Mouse (Mus musculus) embryo, embryonic 10.5 days (tissue): ENCODE results near the gene Ddx19a.
"Not testable (repeated sequence)": the region's sequence is repeated elsewhere in the genome, so short reads cannot be mapped to it uniquely, and the experiment has no call there.

Experiments used
- DNase-seq: peaks from one replicate; pipeline ENCODE4 v3.0.0-alpha.2; 2015; ENCODE audit warnings: low spot score

The Ddx19a gene

DNA sequence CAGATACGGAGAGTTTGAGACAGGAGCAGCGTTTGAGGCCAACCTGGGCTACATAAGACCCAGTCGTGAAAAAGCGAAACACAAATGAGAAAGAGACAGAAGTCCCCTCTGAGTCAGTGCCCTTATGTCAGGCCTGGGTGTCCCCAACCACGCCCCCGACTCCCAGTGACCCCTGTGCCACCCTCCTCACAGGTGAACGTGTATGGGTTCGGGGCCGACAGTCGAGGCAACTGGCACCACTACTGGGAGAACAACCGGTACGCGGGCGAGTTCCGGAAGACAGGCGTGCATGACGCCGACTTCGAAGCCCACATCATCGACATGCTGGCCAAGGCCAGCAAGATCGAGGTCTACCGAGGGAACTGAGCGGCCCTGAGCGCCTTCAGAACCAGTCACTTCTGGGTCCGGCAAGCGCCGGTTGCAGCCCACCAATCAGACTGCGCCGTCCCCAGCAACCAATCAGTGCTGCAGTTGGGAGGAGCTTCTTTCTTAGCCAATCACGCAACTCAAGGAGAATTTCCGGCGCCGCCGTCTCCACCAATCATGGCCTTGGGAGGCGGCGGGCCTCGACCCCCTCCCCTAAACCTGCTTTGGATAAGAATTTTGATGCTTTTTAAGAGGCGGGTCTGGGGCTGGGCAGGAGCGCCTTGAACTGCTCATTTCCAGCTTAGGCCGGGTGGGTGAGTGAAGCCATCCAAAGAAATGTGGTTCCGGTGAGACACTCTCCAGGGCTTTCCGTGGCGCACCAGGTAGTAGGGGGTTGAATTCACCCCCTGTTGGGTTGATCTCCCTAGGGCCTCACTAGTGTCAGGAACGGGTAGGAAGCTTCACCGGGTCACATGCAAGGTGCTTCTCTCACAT is 27.5 kb downstream of the Ddx19a start:
- DNase-seq: peak; percentile 98

DNA sequence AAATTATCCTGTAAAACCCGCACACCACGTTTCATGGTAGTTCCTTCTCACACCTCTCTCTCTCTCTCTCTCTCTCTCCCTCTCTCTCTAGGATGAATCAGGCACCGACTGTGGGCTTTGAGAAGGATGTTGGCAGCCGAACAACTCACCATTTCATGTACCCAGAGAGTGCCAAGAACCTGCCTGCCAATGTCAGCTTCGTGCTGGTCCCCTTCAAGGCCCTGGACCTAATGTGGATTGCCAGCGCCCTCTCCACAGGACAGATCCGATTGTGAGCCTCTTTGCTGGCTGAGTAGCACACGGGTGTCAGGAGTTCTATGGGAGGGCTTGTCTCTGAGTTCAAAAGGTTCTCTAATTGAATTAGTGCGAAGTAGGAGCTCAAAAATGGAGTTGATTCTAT is 30.3 kb downstream of the Ddx19a start:
- DNase-seq: no peak

DNA sequence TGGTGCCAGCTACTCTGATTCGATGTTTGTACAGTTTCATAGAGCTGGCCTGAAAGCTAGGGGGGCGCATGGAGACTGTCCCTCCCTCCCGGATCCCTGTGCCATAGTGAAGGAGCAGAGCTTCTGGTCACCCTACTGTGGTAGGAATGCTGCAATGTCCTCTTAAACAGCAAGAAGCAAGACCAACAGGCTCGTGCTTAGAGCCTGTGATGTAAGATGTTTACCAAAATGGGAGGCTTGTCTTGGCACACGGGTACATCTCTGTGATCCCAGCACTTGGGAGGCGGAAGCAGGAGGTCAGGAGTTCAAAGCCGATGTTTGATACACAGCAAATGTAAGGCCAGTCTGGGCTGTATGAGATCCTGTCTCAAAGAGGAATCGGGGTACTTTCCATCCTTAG is 31.0 kb downstream of the Ddx19a start:
- DNase-seq: no peak

DNA sequence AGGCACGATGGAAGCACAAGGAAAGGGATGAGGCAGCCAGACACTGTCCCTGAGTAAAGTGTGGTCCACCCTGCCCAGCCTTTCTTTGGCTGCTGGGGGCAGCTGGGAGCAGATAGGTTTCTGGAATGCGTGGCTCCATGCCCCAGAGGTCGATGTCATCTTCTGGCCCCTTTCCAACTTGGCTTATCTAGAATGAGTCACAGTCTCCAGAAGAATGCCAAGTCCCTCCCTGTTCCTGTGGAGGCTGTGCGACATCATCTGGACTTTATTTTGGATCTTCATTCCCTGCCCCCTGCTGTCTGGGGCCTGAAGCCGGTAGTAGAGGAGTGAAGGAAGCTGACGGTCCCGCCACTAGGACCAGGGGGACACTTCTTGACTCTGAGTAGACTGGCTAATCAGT is 32.0 kb downstream of the Ddx19a start:
- peak; percentile 12 for DNase-seq

DNA sequence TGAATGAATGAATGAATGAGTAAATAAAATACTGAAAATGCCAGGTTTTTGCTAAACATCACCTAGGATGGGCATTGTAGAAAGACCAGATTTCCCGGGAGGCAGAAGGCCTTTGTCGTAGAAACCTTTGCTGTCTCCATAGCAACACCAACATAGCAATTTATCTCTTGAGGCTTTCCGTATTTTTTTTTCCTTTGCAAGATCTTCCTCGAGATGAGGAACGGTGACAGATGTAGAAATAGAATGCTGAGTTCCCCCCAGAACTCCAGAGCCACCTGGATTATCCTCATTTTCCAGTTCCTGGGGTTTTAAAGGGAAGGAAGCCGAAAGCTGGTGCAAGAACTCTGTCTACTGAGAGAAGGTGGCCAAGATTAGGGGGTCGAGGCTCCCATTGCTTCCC is 32.9 kb downstream of the Ddx19a start:
- no peak for DNase-seq

DNA sequence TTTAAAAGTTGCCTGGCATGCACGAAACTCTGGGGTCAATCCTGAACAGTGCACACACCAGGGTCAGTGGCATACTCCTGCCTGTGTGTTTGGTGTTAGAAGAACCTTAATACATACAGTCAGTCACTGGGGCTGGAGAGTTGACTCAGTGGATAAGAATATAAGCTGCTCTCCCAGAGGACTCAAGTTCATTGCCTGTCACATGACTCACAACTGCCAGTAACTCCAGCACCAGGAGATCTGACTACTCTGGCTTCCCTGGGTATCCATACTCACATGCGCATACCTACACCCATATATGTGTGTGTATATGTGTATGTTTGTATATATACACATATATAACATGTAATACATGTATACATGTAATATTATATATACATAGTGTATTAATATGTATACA is 34.5 kb downstream of the Ddx19a start:
- no peak for DNase-seq

DNA sequence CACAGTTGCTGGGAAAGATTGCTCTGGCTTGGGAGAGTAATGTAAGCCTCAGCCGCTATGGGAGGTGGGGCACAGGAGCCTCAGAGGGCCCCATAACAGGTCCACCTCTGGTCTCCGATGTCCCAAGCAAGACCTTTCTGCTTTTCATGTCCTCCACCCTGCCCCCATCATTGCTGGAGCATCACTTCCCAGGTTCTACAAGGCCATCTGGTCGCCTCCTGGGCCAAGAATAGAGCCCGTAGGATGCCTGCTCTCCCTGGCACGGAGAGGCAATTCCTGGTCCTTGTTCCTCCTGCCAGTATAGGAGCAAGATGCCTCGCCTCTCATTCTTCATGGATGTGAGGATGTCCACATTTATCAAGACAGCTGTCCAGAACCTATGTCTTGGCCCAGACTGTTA is 37.7 kb downstream of the Ddx19a start:
- no peak for DNase-seq

DNA sequence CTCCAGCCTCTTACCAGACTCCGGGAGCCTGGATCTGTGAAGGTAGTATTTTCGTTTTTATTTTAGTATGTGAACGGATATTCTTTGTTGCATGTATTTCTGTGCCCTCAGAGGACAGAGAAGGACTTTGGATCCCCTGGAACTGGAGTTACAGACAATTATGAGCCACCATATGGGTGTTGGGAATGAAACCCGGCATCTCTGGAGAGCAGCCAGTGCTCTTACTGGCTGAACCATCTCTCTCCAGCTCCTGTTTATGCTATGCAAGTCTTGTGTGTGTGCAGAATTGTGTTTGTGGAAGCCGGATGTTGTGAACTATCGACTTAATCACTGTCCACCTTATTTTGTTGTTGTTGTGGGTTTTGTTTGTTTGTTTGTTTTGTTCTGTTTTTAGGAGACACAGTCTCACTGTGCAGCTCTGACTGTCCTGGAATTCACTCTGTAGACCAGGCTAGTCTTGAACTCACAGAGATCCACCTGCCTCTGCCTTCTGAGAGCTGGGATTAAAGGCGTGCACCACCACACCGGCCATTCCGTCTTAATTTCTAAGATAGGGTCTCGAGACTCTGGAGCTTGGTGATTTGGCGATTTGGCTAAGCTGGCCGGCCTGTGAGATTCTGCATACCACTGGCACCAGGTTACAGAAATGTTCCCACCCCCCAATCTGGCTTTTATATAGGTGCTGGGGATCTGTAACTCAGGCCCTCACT is 38.4 kb downstream of the Ddx19a start:
- no peak for DNase-seq

DNA sequence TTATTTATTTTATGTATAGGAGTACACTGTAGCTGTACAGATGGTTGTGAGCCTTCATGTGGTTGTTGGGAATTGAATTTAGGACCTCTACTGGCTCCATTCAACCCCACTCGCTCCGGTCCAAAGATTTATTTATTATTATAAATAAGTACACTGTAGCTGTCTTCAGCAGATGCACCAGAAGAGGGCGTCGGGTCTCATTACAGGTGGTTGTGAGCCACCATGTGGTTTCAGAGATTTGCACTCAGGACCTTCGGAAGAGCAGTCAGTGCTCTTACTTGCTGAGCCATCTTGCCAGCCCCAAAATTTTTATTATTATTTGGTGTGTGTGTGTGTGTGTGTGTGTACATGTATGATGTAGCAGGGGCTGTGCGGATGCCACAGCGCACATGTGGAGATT is 39.0 kb downstream of the Ddx19a start:
- DNase-seq: not testable (repeated sequence)

DNA sequence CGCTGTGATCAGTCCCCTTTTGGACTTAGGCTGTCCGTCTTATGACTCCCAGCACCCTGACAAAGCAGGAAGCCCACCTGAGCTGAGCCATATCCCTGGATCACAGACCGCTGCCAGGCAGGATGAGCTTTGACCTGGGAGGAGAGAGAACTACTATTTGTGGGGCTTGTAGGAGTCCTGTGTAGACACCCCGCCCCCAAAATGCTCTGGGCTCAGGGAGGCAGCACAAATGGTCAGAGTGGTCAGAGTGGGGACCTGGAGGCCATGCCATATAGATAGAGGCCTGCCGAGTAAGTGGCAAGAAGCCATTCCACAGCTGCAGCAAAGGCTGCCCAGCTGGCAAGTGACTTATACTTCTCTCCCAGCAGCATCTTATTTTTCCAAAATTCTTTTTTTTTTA is 39.5 kb downstream of the Ddx19a start:
- DNase-seq: no peak

DNA sequence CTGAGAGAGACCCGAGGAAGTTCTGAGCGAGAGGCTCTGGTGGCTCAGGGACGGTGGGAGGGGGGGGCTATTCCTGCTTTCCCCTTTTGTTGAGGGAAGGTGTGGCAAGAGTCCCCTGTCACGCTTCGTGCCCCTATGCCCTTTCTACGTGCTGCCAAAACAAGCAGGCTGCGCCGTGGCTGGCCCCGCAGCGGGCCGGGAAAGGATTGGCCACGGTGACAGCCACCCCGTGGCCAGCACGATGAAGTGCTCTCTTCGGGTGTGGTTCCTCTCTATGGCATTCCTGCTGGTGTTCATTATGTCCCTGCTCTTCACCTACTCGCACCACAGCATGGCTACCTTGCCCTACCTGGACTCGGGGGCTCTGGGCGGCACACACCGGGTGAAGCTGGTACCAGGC is 40.1 kb downstream of the Ddx19a start:
- no peak for DNase-seq

DNA sequence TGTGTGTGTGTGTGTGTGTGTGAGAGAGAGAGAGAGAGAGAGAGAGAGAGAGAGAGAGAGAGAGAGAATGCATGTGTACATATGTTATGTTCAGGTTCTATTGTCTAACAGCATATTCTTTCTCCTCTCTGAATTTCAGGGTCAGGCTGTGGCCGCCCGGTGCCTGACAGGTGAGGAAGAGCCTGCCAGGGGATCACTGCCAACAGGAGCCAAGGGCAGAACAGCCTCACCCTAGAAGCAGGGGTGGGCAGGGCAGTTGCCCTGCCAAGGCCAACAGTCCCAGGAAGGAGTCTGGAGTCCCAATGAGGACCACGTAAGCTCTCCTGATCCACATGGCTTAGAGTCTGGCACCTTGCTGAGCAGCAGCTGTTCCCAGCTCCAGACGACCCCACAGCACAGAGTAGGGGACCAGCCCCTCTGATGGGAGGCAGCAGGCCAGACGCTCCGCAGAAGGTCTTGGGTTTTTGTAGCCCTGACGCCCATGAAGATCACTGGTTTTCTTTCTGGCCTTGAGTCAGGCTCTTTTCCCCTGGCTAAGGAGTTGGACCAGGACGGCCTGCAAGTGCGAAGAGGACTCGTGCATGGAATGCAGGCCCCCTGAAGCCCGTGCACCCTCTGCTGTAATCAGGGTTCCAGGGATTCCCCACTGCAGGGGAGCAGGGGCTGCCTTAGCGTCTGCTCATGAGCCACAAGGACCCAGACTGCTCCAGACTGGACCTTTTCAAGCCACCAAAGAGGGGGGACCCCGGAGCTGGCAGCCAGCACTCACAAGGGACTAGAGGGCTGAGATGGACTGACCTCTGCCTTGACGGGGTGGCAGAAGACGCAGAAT is 40.8 kb downstream of the Ddx19a start:
- no peak for DNase-seq

DNA sequence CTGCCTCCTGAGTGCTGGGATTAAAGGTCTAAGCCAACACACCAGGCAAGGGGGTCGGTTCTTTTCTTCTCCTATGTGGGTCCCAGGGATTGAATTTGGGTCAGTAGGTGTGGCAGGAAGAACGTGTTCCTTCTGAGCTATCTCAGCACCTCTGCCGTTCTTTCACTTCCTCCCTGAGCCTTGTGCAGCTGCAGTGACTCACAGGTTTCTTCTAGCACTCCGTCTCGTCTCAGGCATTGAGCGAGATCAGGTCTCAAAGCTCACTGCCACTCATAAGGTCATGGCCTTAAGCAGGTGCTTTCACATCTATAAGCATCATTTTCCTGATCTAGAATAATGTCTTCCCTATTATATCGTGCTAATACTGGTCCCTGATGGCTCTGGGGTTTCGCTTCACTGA is 42.8 kb downstream of the Ddx19a start:
- no peak for DNase-seq

DNA sequence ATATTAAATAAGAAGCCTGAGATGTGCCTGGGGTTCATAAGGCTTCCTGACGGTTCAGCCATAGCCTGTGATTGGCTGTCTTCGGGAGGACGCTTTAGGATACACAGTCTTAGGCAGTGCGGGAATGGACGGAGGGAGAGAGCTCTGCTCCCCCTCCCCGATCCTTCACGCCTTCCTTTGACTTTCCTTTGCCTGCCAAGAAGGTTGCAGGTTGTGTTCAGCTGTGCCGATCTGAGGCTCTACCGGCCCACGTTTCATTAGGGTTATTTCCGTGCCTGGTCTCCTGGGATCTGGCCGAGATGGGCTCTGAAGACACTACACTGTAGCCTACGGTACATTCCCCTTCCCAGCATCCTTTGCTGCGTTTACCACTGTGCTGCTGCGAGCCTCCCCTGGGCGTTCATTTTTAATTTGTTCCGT is 47.5 kb downstream of the Ddx19a start:
- DNase-seq: no peak

DNA sequence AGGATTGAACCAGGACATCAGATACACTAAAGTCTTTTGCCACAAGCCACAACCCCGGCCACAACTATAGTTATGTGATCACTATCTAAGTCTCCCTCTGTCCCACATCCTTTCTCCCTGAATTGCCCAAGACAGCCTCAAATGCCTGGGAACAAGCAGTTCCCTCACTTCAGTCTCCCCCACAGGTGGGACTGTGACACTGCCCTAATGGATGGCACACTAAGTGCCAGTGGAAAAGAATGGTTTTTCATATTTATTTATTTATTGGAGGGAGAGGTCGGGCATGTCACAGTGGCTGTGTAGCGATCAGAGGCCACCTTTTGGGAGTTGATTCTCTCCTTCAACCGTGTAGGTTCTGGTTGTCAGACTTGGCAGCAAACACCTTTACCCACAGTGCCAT is 51.9 kb downstream of the Ddx19a start:
- DNase-seq: no peak

DNA sequence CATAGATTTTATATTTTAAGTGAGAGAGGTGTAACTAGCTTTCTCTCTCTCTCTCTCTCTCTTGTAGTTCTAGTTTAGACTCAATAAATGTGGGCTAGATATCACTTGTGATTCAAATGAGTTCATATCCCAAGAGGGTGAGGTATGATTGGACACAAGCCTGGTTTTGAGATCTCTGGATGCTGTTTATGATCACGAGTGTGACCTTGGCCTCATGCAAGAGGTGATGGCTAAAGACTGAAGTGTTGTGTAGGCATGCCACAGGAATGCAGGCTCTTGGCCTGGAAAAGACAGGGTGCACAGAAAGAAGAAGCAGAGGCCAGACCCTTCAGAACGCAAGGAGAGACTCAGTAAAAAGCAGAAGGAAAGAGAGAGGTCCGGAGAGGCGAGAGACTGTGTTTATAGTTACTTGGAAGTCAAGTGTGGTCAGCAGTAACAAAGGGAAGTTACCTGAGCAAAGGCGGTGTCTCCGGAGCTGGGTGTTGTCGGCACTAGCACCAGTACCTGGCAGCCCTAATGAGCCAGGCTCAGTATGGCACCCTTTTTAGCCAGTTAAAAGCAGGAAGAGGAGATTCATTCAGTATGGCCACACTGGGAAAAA is 53.2 kb downstream of the Ddx19a start:
- no peak for DNase-seq

DNA sequence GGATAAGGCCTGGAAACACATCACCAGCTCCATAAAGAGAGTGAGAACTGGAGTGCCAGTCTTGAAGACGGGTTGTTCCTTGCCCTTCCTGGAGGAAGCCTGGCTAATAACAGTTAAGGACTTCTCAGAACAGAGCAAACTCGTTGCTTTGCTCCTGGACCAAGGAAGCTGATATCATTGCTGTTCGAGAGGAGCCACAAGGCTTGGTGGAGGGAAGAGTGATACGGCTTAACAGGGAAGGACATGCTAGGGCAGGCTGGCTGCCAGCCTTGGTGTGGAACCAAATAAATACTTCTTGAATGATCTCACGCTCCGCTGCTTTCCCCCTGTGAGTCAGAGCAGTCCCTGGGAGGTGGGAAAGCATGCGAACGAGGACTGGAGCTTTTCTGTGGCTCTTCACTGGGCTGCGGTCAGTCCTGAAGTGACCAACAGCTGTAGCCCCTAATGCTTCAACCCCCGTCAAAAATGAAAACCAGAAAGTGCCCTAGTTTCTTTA is 56.1 kb downstream of the Ddx19a start:
- peak; percentile 44 for DNase-seq

DNA sequence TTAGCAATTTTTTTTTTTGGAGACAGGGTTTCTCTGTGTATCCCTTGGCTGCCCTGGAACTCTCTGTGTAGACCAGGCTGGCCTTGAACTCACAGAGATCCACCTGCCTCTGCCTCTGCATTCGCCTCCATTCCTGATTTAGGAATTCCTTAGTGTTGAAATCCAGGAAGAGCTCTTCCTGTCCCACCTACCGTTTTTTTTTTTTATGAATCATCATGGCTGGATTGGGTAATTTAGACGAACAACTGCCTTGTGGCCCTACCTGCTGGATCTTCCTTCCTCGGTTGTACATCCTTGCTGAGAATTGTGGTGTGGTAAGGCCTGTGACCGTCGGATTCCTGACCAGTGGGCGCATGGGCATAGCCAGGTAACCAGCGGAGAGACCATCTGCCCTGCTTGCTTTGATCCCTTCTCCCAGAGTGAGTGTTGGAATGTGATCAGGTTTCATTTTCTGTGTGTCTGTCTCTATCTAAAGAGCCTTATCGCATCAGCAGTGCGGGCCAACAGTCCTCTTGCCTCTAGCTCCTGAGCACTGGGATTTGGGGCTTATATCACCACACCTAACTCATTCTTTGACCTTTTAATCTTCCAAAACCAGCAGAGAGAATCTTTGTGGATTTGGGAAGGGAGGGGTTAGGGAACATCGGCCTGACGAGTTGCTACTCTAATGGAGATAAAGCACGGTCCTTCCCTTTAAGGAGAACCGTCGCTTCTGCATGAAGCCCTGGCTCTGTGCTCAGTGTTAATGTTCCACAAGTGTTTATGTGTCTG is 56.7 kb downstream of the Ddx19a start:
- no peak for DNase-seq

DNA sequence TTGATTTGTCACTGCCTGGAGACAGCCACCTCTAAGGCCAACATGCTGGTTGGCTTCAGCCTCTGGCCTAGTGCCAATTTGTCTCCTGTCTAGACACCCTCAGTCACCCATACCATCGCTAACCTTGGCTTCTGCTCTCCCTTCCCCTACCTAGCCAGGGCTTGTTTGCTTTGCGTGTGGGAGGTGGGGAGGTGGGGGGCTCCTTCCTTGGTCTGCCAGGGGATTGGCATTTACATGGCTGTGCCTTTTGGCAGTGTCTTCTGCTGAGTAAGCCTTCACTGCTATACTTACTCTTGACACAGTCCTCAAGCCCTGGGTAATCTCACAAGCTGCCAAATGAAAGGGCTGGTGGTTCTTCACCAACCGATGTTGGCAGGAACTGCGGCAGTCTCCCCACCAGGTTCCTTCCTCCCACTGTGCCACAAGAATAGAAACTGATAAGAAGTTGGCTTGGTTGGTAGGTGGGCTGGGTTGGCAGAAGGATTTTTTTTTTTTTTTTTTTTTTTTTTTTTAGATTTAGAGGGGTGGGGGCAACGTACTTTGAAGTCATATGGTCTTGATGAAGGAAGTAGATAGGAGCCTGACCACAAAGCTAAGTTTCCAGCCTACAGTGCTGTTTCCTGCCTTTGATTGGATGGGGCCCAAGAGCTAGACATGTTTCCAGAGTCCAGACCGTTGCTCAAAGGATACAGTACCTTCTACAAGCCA is 58.6 kb downstream of the Ddx19a start:
- DNase-seq: no peak

DNA sequence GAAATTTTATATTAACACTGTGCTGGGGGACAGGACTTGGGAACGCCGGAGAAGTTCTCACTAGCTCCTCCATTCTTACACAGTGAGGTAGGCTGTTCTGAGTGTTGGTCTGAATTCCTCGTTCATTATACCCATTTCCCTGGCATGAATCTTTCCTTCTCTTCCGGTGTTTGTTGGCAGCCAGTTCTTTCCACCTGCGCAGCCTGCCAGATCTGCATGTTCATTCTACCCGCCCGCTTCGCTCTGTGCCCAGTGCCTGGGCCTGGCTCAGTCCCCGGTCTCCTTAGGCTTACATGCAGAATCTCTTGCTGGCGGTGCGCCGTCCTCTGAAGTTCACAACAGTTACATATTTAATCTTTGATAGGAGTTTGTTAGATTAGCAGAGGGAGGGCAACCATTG is 61.4 kb downstream of the Ddx19a start:
- DNase-seq: no peak

DNA sequence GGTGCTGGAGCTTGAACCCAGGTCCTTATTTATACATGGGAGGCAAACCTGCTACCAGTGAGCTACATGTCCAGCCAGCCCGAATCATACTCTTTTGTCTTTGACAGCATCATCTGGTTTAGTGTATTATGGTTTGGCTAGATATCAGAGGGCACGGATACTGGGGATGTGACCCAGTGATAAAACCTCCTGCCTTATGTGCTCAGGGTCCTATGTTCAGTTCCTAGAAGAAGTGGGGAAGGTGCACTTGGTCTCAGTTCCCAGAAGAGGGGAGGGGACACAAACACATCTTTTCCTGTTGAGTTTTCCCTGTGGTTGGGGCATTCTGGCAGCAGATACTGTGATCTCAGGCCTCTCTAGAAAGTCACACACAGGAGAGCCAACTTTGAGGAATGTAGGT is 64.3 kb downstream of the Ddx19a start:
- no peak for DNase-seq
